Mouse (Mus musculus): Measurements from ENCODE around the gene Khk.

GRCm38 (mm10) chr5:30878616-30879015, 42.6 kb upstream of the Khk start:
- no peak for TF ChIP-seq GATA1 (IDR thresholded peaks at IDR 0.05; ENCODE audit: borderline replicate concordance, low read length)
- no peak for TF ChIP-seq FLI1 (IDR thresholded peaks at IDR 0.05; ENCODE audit: low read length)

Data from megakaryocyte, embryonic 14.5 days (primary cell).